Mouse (Mus musculus) megakaryocyte, embryonic 14.5 days (primary cell): ENCODE measurements around the gene St6gal1.

ENCODE experiments used
- FLI1 ChIP-seq: IDR thresholded peaks from 2 replicates; pipeline ENCODE4 v1.6.1; 2012; ENCODE audit warnings: low read length, inconsistent platforms, mixed read lengths
- GATA1 ChIP-seq: IDR thresholded peaks from 3 replicates; pipeline ENCODE4 v1.6.1; 2012; ENCODE audit warnings: mixed read lengths, low read length, inconsistent platforms, borderline replicate concordance

DNA sequence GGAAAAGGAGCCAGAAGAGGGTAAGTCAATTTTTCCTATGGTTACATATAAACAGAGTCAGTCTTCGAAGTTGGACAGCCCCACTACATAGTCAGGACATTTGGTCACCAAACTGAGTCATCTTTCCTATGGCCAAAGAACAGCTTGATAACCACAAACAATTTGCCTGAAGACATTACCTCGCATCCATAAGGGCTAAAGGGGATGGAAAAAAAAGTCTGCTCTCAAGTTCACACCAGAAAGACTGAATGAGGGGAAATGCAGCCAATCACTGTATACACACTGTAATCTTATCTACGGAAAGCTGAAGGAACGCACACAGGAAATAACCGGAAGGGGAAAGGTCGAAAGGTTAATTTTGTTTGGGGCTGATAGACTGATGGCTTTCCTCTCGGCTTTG, 6.2 kb upstream of the St6gal1 start:
- TF ChIP-seq GATA1 (no peak), FLI1 (no peak)
